Mouse (Mus musculus): ENCODE data around the gene Rcan1.

Rcan1 gene

GRCm38 (mm10) chr16:92472898-92473297 lies 2.2 kb upstream of the Rcan1 start:
- no peak for DNase-seq (ENCODE audit: inconsistent age in 2 of 2, low spot score in 1 of 2)

- no peak for DNase-seq (ENCODE audit: inconsistent age in 2 of 2, low spot score in 1 of 2)
Measured at GRCm38 (mm10) chr16:92468459-92468858, 2.2 kb downstream of the Rcan1 start.

GRCm38 (mm10) chr16:92467041-92467440 lies 3.6 kb downstream of the Rcan1 start:
- DNase-seq (ENCODE audit: inconsistent age in 2 of 2, low spot score in 1 of 2) = no peak

GRCm38 (mm10) chr16:92465642-92466526 lies 4.8 kb downstream of the Rcan1 start:
- peak; percentile 98 to 99 for DNase-seq (ENCODE audit: inconsistent age in 2 of 2, low spot score in 1 of 2)

GRCm38 (mm10) chr16:92465226-92465625 lies 5.4 kb downstream of the Rcan1 start:
- peak in 1 of 2 experiments; percentile 65 for DNase-seq (ENCODE audit: inconsistent age in 2 of 2, low spot score in 1 of 2)

GRCm38 (mm10) chr16:92464390-92464972 lies 6.2 kb downstream of the Rcan1 start:
- DNase-seq (ENCODE audit: inconsistent age in 2 of 2, low spot score in 1 of 2) = no peak

- no peak for DNase-seq (ENCODE audit: inconsistent age in 2 of 2, low spot score in 1 of 2)
Measured at GRCm38 (mm10) chr16:92461412-92461811, 9.3 kb downstream of the Rcan1 start.

GRCm38 (mm10) chr16:92457594-92457993 lies 13.1 kb downstream of the Rcan1 start:
- DNase-seq (ENCODE audit: inconsistent age in 2 of 2, low spot score in 1 of 2) = peak; percentile 60 to 86

GRCm38 (mm10) chr16:92455969-92456368 lies 14.7 kb downstream of the Rcan1 start:
- no peak for DNase-seq (ENCODE audit: inconsistent age in 2 of 2, low spot score in 1 of 2)

- DNase-seq (ENCODE audit: inconsistent age in 2 of 2, low spot score in 1 of 2) = no peak
Measured at GRCm38 (mm10) chr16:92455488-92455887, 15.2 kb downstream of the Rcan1 start.

- DNase-seq (ENCODE audit: inconsistent age in 2 of 2, low spot score in 1 of 2) = no peak
Measured at GRCm38 (mm10) chr16:92454495-92454894, 16.2 kb downstream of the Rcan1 start.

- no peak for DNase-seq (ENCODE audit: inconsistent age in 2 of 2, low spot score in 1 of 2)
Measured at GRCm38 (mm10) chr16:92454002-92454401, 16.7 kb downstream of the Rcan1 start.

- DNase-seq (ENCODE audit: inconsistent age in 2 of 2, low spot score in 1 of 2) = no peak
Measured at GRCm38 (mm10) chr16:92452609-92453008, 18.1 kb downstream of the Rcan1 start.

GRCm38 (mm10) chr16:92451516-92452072 lies 19.1 kb downstream of the Rcan1 start:
- DNase-seq (ENCODE audit: inconsistent age in 2 of 2, low spot score in 1 of 2) = no peak

- DNase-seq (ENCODE audit: inconsistent age in 2 of 2, low spot score in 1 of 2) = no peak
Measured at GRCm38 (mm10) chr16:92450331-92450730, 20.3 kb downstream of the Rcan1 start.

GRCm38 (mm10) chr16:92449080-92449479 lies 21.6 kb downstream of the Rcan1 start:
- no peak for DNase-seq (ENCODE audit: inconsistent age in 2 of 2, low spot score in 1 of 2)

GRCm38 (mm10) chr16:92445377-92445776 lies 25.3 kb downstream of the Rcan1 start:
- DNase-seq (ENCODE audit: inconsistent age in 2 of 2, low spot score in 1 of 2) = peak in 1 of 2 experiments; percentile 59

- DNase-seq (ENCODE audit: inconsistent age in 2 of 2, low spot score in 1 of 2) = peak; percentile 63 to 86
Measured at GRCm38 (mm10) chr16:92443644-92444113, 27.0 kb downstream of the Rcan1 start.

GRCm38 (mm10) chr16:92442946-92443345 lies 27.7 kb downstream of the Rcan1 start:
- no peak for DNase-seq (ENCODE audit: inconsistent age in 2 of 2, low spot score in 1 of 2)

- DNase-seq (ENCODE audit: inconsistent age in 2 of 2, low spot score in 1 of 2) = peak; percentile 62 to 70
Measured at GRCm38 (mm10) chr16:92442150-92442549, 28.5 kb downstream of the Rcan1 start.

- DNase-seq (ENCODE audit: inconsistent age in 2 of 2, low spot score in 1 of 2) = no peak
Measured at GRCm38 (mm10) chr16:92441203-92441602, 29.5 kb downstream of the Rcan1 start.

GRCm38 (mm10) chr16:92440229-92440628 lies 30.4 kb downstream of the Rcan1 start:
- DNase-seq (ENCODE audit: inconsistent age in 2 of 2, low spot score in 1 of 2) = no peak

All from adrenal gland, adult (tissue).